Mouse (Mus musculus) urinary bladder, postnatal 10 days (tissue): Measurements from ENCODE around the gene Lsr.
"Not testable (repeated sequence)": the region's sequence is repeated elsewhere in the genome, so short reads cannot be mapped to it uniquely, and the experiment has no call there.

ENCODE experiments used
- DNase-seq: peaks from one replicate; pipeline ENCODE4 v3.0.0; 2022; ENCODE audit warnings: low spot score

Lsr gene

GRCm38 (mm10) chr7:30935422-30936099 is 37.7 kb downstream of the Lsr start:
- DNase-seq = not testable (repeated sequence)

GRCm38 (mm10) chr7:30924581-30924980 is 48.7 kb downstream of the Lsr start, which contains the start of gene Hamp2:
Gene Hamp2 (minus strand): TSS chr7:30924681.
- DNase-seq = not testable (repeated sequence)

GRCm38 (mm10) chr7:30924071-30924470 is 49.2 kb downstream of the Lsr start:
- DNase-seq = no peak

GRCm38 (mm10) chr7:30922490-30922889 is 50.8 kb downstream of the Lsr start:
- not testable (repeated sequence) for DNase-seq

- no peak for DNase-seq
Measured at GRCm38 (mm10) chr7:30920217-30920616, 53.0 kb downstream of the Lsr start.

GRCm38 (mm10) chr7:30917219-30917618 is 56.0 kb downstream of the Lsr start:
- no peak for DNase-seq

GRCm38 (mm10) chr7:30916713-30917112 is 56.6 kb downstream of the Lsr start:
- no peak for DNase-seq

- DNase-seq = no peak
Measured at GRCm38 (mm10) chr7:30914732-30915131, 58.5 kb downstream of the Lsr start, which contains the start of gene Mag. Gene Mag (minus strand): TSS chr7:30914873.

- DNase-seq = no peak
Measured at GRCm38 (mm10) chr7:30909773-30910172, 63.5 kb downstream of the Lsr start.

- no peak for DNase-seq
Measured at GRCm38 (mm10) chr7:30908992-30909431, 64.3 kb downstream of the Lsr start.

GRCm38 (mm10) chr7:30908277-30908991 is 64.8 kb downstream of the Lsr start:
- no peak for DNase-seq
